Mouse (Mus musculus) embryonic fibroblast, embryonic 13.5 days (primary cell): ENCODE measurements around the gene Ssu72.

Source experiments
- CTCF ChIP-seq: IDR thresholded peaks from 2 replicates; pipeline ENCODE4 v1.5.1; 2011; ENCODE audit warnings: mild to moderate bottlenecking, control low read depth, low read length, moderate library complexity, borderline replicate concordance; ENCODE audit not compliant: insufficient read depth
- POLR2A ChIP-seq: IDR thresholded peaks from 2 replicates; pipeline ENCODE4 v1.6.1; 2011; ENCODE audit warnings: low read depth, mild to moderate bottlenecking, control low read depth, low read length, moderate library complexity

DNA sequence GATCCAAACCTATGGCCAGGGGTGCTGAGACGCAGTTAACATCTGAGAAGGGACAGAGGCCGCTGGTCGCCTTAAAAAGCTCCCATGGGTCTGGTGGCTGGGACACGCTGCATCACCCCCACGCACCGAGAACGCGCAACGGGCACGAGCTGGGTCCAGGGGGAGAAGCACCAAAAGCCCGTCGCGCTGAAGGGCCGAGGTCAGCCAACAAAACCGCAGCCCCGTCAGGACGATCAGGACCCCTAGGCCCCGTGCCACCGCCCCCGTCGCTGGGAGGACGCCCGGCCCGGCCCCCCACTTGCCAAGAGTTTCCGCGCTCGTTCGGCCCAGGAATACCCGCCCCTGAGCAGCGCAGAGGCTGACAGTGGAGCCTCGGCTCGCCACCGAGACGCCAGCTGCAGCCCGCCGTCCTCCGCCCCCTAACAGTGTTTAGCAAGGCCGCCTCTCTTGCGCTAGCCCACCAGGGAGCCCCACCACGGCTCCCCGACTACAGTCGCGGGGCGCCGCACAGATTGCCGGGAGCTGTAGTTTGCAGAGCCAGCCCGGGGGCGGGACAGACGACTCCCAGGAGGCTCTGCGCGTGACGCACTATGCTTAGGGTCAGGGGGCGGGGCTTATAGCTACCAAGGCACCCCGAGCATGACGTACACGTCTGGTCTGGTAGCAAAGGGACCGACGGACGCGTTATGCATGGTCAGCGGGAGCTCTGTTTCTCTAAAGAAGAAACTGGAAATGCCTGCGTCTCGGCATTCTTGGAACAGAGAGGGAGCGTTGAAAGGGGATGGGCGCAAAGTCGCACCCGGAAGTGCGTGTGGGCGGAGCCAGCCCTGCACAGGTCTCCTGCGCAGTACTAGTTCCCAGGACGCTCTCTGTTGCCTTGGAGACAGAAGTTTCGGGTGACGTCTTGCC is 35.7 kb upstream of the Ssu72 start, which contains the start of gene Mib2:
- TF ChIP-seq POLR2A (no peak), CTCF (no peak)
